Mouse (Mus musculus): ENCODE data around the gene Tnfrsf4. TPM values are rescaled to one million over a fixed set of nuclear protein-coding genes. Genes with fewer than 3 reads are reported as not detected.
A peak's percentile ranks its signal among the peaks of the same experiment; 100 is the strongest.

The Tnfrsf4 gene
- polyA plus RNA-seq, 1 experiment from 2014 or later: 0.34 TPM

DNA sequence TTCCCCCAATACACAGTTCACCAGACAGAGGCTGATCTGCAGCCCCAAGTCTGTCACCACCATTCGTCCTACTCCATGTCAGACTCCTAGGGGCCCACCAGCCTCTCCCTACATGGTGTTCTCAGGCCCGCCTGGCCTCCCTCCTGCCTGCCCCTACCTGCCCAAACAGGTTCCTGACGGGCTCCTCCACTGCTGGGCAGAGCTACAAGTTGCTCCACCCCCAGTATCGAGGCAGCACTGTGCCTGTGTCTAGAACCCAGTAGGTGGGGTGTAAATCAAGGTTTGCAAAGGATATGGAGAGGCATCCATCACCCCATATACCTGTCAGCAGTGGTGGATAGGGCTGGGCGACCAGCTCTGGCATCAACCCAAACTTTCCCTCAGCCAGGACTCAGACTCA lies 45.6 kb downstream of the Tnfrsf4 start, which contains the start of gene Ttll10:
TSS of gene Ttll10 (minus strand) at position 154 of the 400 bp plus-strand sequence.
- Histone ChIP-seq H3K4me1 (ENCODE audit: control insufficient read depth, insufficient read depth, low read length) (no peaks in the 10 kb centered on the region), H3K27me3 (ENCODE audit: control insufficient read depth, insufficient read depth, low read length) (no peaks in the 10 kb centered on the region), H3K4me3 (ENCODE audit: low read depth, low read length) (peak within 1 kb of the TSS; percentile 21), H3K4me2 (ENCODE audit: low read depth, low read length) (peak within 1 kb of the TSS; percentile 24), H3K9me3 (replicated peaks; ENCODE audit: control insufficient read depth, low read length) (no peaks in the 10 kb centered on the region), H3K27ac (replicated peaks; ENCODE audit: low read depth, low read length) (no peak within 1 kb of the TSS), H3K36me3 (replicated peaks; ENCODE audit: control insufficient read depth, insufficient read depth, low read depth, low read length) (no peaks in the 10 kb centered on the region), H3K9ac (replicated peaks; ENCODE audit: low read length) (no peak within 1 kb of the TSS)
- ATAC-seq (replicated peaks; ENCODE audit: insufficient number of reproducible peaks, low FRiP score, low TSS enrichment, low read depth) (peak; percentile 51; the same call in 1 of the 2 replicates), DNase-seq (ENCODE audit: low spot score) (peak; percentile 19)
- WGBS: 50% methylated on average over 5 of the region's 5 CpGs

DNA sequence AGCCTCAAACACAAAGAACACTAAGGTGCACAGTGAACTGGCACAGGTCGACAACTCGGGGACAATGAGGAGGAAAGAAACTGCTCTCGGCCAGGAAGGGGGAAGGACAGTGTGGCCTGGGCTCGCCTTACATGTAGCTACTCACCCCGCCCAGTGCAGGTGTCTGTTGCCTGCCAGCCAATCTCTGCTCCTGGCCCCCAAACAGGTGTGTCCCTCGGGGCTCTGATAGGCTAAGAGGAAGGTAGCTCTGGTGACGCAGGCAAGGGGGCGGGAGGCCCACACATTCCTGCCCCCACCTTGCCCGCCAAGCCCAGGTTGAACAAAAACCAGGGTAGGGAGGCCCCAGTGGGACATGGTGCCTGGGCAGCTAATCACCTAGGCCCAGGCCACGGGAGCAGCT lies 46.1 kb downstream of the Tnfrsf4 start:
- peak; percentile 59 for DNase-seq (ENCODE audit: low spot score)
- H3K27ac ChIP-seq (replicated peaks; ENCODE audit: low read depth, low read length): no peak overlapping the region
- no peaks in the 10 kb centered on the region for H3K36me3 ChIP-seq (replicated peaks; ENCODE audit: control insufficient read depth, insufficient read depth, low read depth, low read length)
- H3K4me3 ChIP-seq (ENCODE audit: low read depth, low read length): no peak overlapping the region
- WGBS: 28% methylated on average over 10 of the region's 10 CpGs
- peak; percentile 77 for ATAC-seq (replicated peaks; ENCODE audit: insufficient number of reproducible peaks, low FRiP score, low TSS enrichment, low read depth)
- no peak overlapping the region for H3K9ac ChIP-seq (replicated peaks; ENCODE audit: low read length)
- H3K9me3 ChIP-seq (replicated peaks; ENCODE audit: control insufficient read depth, low read length): no peaks in the 10 kb centered on the region
- H3K4me1 ChIP-seq (ENCODE audit: control insufficient read depth, insufficient read depth, low read length): no peaks in the 10 kb centered on the region
- no peak overlapping the region for H3K4me2 ChIP-seq (ENCODE audit: low read depth, low read length)
- no peaks in the 10 kb centered on the region for H3K27me3 ChIP-seq (ENCODE audit: control insufficient read depth, insufficient read depth, low read length)

DNA sequence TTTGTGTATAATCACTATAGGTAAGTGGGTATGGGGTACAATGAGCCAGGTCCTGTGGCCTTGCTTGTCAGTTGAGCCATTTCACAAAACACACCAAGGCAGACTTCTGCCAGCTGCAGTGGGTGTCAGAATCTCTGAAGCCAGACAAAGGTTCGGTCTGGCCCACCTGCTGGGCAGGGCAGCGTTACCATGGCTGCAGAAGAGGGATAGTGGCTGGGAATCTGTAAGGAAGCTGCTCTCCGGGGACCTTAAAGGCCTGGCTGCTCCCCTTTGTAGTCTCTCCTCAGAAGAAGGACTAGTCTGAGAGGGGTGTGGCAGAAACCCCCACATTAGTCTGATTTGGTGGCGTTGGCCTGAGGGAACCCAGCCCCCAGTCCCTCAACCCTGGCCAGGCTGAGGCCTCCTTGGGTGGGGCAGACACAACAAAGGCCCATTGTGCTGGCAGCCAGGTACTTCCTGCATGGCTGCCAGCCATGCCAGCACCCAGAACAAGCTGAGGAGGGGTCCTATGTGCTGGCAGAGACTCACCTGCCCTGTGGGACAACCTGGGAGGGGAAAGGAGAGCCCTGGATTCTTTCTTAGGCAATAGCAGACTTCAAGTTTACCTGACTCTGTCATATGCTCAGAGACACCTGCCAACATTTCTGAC lies 50.3 kb downstream of the Tnfrsf4 start:
- no peaks in the 10 kb centered on the region for H3K4me1 ChIP-seq (ENCODE audit: control insufficient read depth, insufficient read depth, low read length)
- H3K36me3 ChIP-seq (replicated peaks; ENCODE audit: control insufficient read depth, insufficient read depth, low read depth, low read length): no peaks in the 10 kb centered on the region
- no peaks in the 10 kb centered on the region for H3K27me3 ChIP-seq (ENCODE audit: control insufficient read depth, insufficient read depth, low read length)
- H3K9me3 ChIP-seq (replicated peaks; ENCODE audit: control insufficient read depth, low read length): no peaks in the 10 kb centered on the region
- no peak overlapping the region for H3K27ac ChIP-seq (replicated peaks; ENCODE audit: low read depth, low read length)
- WGBS: 8% methylated on average over 4 of the region's 4 CpGs
- no peak overlapping the region for H3K4me3 ChIP-seq (ENCODE audit: low read depth, low read length)
- H3K9ac ChIP-seq (replicated peaks; ENCODE audit: low read length): no peak overlapping the region
- DNase-seq (ENCODE audit: low spot score) (no peak), ATAC-seq (replicated peaks; ENCODE audit: insufficient number of reproducible peaks, low FRiP score, low TSS enrichment, low read depth) (no peak)
- H3K4me2 ChIP-seq (ENCODE audit: low read depth, low read length): no peak overlapping the region

DNA sequence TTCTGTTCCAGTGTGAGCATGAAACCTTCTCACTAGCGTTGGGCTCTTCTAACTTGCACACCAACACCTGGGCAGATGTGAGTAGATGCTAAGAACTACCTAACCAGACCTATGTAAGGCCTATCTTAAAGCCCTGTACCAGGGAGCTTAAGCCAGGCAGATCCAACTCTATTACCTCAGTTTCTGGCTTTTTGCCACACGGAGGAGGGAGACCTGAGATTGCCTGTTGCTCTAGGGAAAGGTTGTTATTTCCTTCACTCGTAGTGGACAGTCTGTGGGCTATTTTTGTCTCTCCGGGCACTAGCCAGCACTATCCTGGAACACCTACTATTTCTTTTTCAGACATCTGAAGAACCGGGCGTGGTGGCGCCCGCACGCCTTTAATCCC lies 50.9 kb downstream of the Tnfrsf4 start:
- no peaks in the 10 kb centered on the region for H3K4me1 ChIP-seq (ENCODE audit: control insufficient read depth, insufficient read depth, low read length)
- no peak overlapping the region for H3K4me3 ChIP-seq (ENCODE audit: low read depth, low read length)
- no peak overlapping the region for H3K27ac ChIP-seq (replicated peaks; ENCODE audit: low read depth, low read length)
- no peak for ATAC-seq (replicated peaks; ENCODE audit: insufficient number of reproducible peaks, low FRiP score, low TSS enrichment, low read depth)
- no peak overlapping the region for H3K9ac ChIP-seq (replicated peaks; ENCODE audit: low read length)
- no peaks in the 10 kb centered on the region for H3K36me3 ChIP-seq (replicated peaks; ENCODE audit: control insufficient read depth, insufficient read depth, low read depth, low read length)
- no peak overlapping the region for H3K4me2 ChIP-seq (ENCODE audit: low read depth, low read length)
- 84% methylated on average over 9 of the region's 9 CpGs for WGBS
- no peaks in the 10 kb centered on the region for H3K9me3 ChIP-seq (replicated peaks; ENCODE audit: control insufficient read depth, low read length)
- no peak for DNase-seq (ENCODE audit: low spot score)
- H3K27me3 ChIP-seq (ENCODE audit: control insufficient read depth, insufficient read depth, low read length): no peaks in the 10 kb centered on the region

DNA sequence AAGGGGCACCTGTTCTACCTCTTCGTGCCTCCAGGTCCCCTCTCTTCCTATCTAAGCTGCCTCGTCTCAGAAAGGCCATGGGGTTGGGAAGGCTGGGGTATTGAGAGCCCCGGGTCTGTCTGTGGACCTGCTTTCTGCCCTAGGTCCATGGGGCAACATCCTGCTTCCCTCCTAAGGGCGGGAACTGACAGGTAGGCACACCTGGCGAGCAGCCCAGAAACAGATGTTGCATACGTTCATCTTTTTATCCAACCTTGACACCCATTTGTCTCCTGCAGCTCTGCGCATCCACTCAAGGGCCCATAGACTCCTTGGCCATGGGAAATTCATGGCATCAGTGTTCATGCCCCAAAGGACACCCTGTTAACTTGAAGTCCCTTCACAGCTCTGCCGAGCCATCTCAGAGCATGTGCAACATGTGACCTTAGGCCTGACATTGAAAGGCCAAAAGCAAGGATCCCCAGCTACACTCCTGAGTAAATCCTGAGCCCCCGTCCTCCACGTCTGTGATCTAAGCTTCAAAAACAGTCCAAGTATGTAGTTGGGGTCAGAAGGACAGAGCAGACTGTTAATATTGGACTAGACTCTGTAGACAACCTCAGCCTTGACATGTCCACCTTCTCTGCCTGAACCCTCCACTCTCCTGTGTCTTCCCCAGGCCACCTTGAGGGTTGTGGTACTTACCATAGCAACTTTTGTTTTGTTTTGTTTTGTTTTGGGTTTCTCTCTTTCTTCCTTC lies 51.7 kb downstream of the Tnfrsf4 start:
- Histone ChIP-seq H3K9ac (replicated peaks; ENCODE audit: low read length) (no peak overlapping the region), H3K4me1 (ENCODE audit: control insufficient read depth, insufficient read depth, low read length) (no peaks in the 10 kb centered on the region; the same call in 1 of the 2 replicates), H3K27me3 (ENCODE audit: control insufficient read depth, insufficient read depth, low read length) (no peaks in the 10 kb centered on the region), H3K9me3 (replicated peaks; ENCODE audit: control insufficient read depth, low read length) (no peaks in the 10 kb centered on the region), H3K4me2 (ENCODE audit: low read depth, low read length) (no peak overlapping the region), H3K4me3 (ENCODE audit: low read depth, low read length) (no peak overlapping the region), H3K36me3 (replicated peaks; ENCODE audit: control insufficient read depth, insufficient read depth, low read depth, low read length) (no peaks in the 10 kb centered on the region), H3K27ac (replicated peaks; ENCODE audit: low read depth, low read length) (no peak overlapping the region)
- ATAC-seq (replicated peaks; ENCODE audit: insufficient number of reproducible peaks, low FRiP score, low TSS enrichment, low read depth): no peak
- 82% methylated on average over 10 of the region's 10 CpGs for WGBS
- no peak for DNase-seq (ENCODE audit: low spot score)

MicroRNAs encoded within 50 kb of the gene (microRNA counts, 519-probe panel; counts per million panel counts)
- 3,606 counts per million, percentile 53 among the panel's probes with 10 or more counts for microRNA mmu-miR-200a
- microRNA mmu-miR-200b: 4,564 counts per million, percentile 78 among the panel's probes with 10 or more counts
- microRNA mmu-miR-429: 5,253 counts per million, percentile 92 among the panel's probes with 10 or more counts

Small RNAs within 50 kb of the gene (microRNA-seq; reads per million reads assigned to microRNA genes)
- gene Mir200a (ENCODE audit: borderline number of aligned reads) (562 reads per million, percentile 65 among the genes with 10 or more reads in this experiment), gene Mir200b (ENCODE audit: borderline number of aligned reads) (2,829 reads per million, percentile 82 among the genes with 10 or more reads in this experiment), gene Mir429 (ENCODE audit: borderline number of aligned reads) (8,637 reads per million, percentile 91 among the genes with 10 or more reads in this experiment)

Other genes starting within 250 kb of the Tnfrsf4 start
- 4.7 and 5.9 TPM in 2 replicates for gene Vwa1, start 239.1 kb upstream of the Tnfrsf4 start, polyA plus RNA-seq (2014; fragmentation: Nextera tagmentation; extraction: Ambion mirVana)
- 0.18 and 0.26 TPM in 2 replicates for gene Tmem88b, start 228.0 kb upstream of the Tnfrsf4 start, polyA plus RNA-seq (2014; fragmentation: Nextera tagmentation; extraction: Ambion mirVana)
- gene Ankrd65, start 223.4 kb upstream of the Tnfrsf4 start, polyA plus RNA-seq (2014; fragmentation: Nextera tagmentation; extraction: Ambion mirVana): not detected in 2 replicates
- gene Mrpl20, start 211.0 kb upstream of the Tnfrsf4 start, polyA plus RNA-seq (2014; fragmentation: Nextera tagmentation; extraction: Ambion mirVana): 250 and 256 TPM in 2 replicates
- gene Ccnl2, start 201.4 kb upstream of the Tnfrsf4 start, polyA plus RNA-seq (2014; fragmentation: Nextera tagmentation; extraction: Ambion mirVana): 170 and 173 TPM in 2 replicates
- 121 and 123 TPM in 2 replicates for gene Aurkaip1, start 182.6 kb upstream of the Tnfrsf4 start, polyA plus RNA-seq (2014; fragmentation: Nextera tagmentation; extraction: Ambion mirVana)
- gene Mxra8, start 174.2 kb upstream of the Tnfrsf4 start, polyA plus RNA-seq (2014; fragmentation: Nextera tagmentation; extraction: Ambion mirVana): 34.4 and 38.2 TPM in 2 replicates
- 6.8 and 7.7 TPM in 2 replicates for gene Dvl1, start 166.4 kb upstream of the Tnfrsf4 start, polyA plus RNA-seq (2014; fragmentation: Nextera tagmentation; extraction: Ambion mirVana)
- 0.15 and 0.27 TPM in 2 replicates for gene Tas1r3, start 150.5 kb upstream of the Tnfrsf4 start, polyA plus RNA-seq (2014; fragmentation: Nextera tagmentation; extraction: Ambion mirVana)
- gene Cptp, start 144.4 kb upstream of the Tnfrsf4 start, polyA plus RNA-seq (2014; fragmentation: Nextera tagmentation; extraction: Ambion mirVana): 18.3 and 21.1 TPM in 2 replicates
- 92.8 and 93.0 TPM in 2 replicates for gene Ints11, start 144.3 kb upstream of the Tnfrsf4 start, polyA plus RNA-seq (2014; fragmentation: Nextera tagmentation; extraction: Ambion mirVana)
- gene Pusl1, start 122.1 kb upstream of the Tnfrsf4 start, polyA plus RNA-seq (2014; fragmentation: Nextera tagmentation; extraction: Ambion mirVana): 35.6 and 39.3 TPM in 2 replicates
- 18.6 and 21.2 TPM in 2 replicates for gene Acap3, start 122.0 kb upstream of the Tnfrsf4 start, polyA plus RNA-seq (2014; fragmentation: Nextera tagmentation; extraction: Ambion mirVana)
- gene Ube2j2, start 70.0 kb upstream of the Tnfrsf4 start, polyA plus RNA-seq (2014; fragmentation: Nextera tagmentation; extraction: Ambion mirVana): 158 and 161 TPM in 2 replicates
- gene C1qtnf12, start 51.5 kb upstream of the Tnfrsf4 start, polyA plus RNA-seq (2014; fragmentation: Nextera tagmentation; extraction: Ambion mirVana): 21.2 and 26.8 TPM in 2 replicates
- 17.8 and 18.9 TPM in 2 replicates for gene B3galt6, start 21.2 kb upstream of the Tnfrsf4 start, polyA plus RNA-seq (2014; fragmentation: Nextera tagmentation; extraction: Ambion mirVana)
- 137 and 150 TPM in 2 replicates for gene Sdf4, start 21.0 kb upstream of the Tnfrsf4 start, polyA plus RNA-seq (2014; fragmentation: Nextera tagmentation; extraction: Ambion mirVana)
- gene Tnfrsf18, start 12.3 kb downstream of the Tnfrsf4 start, polyA plus RNA-seq (2014; fragmentation: Nextera tagmentation; extraction: Ambion mirVana): 0.38 and 0.55 TPM in 2 replicates
- gene Ttll10, start 45.6 kb downstream of the Tnfrsf4 start, polyA plus RNA-seq (2014; fragmentation: Nextera tagmentation; extraction: Ambion mirVana): 0.38 and 0.78 TPM in 2 replicates
- gene 9430015G10Rik, start 96.1 kb downstream of the Tnfrsf4 start, polyA plus RNA-seq (2014; fragmentation: Nextera tagmentation; extraction: Ambion mirVana): 47.4 and 48.7 TPM in 2 replicates
- 0.38 and 0.43 TPM in 2 replicates for gene Rnf223, start 116.7 kb downstream of the Tnfrsf4 start, polyA plus RNA-seq (2014; fragmentation: Nextera tagmentation; extraction: Ambion mirVana)
- 39.4 and 47.6 TPM in 2 replicates for gene Agrn, start 183.6 kb downstream of the Tnfrsf4 start, polyA plus RNA-seq (2014; fragmentation: Nextera tagmentation; extraction: Ambion mirVana)
- gene Isg15, start 187.0 kb downstream of the Tnfrsf4 start, polyA plus RNA-seq (2014; fragmentation: Nextera tagmentation; extraction: Ambion mirVana): 0.29 and 0.49 TPM in 2 replicates
- 0.55 and 0.56 TPM in 2 replicates for gene AW011738, start 189.5 kb downstream of the Tnfrsf4 start, polyA plus RNA-seq (2014; fragmentation: Nextera tagmentation; extraction: Ambion mirVana)
- gene Perm1, start 202.0 kb downstream of the Tnfrsf4 start, polyA plus RNA-seq (2014; fragmentation: Nextera tagmentation; extraction: Ambion mirVana): 0.36 and 0.60 TPM in 2 replicates
- 15.3 and 15.7 TPM in 2 replicates for gene Plekhn1, start 221.0 kb downstream of the Tnfrsf4 start, polyA plus RNA-seq (2014; fragmentation: Nextera tagmentation; extraction: Ambion mirVana)
- 76.9 and 80.6 TPM in 2 replicates for gene Noc2l, start 222.2 kb downstream of the Tnfrsf4 start, polyA plus RNA-seq (2014; fragmentation: Nextera tagmentation; extraction: Ambion mirVana)
- gene Samd11, start 241.8 kb downstream of the Tnfrsf4 start, polyA plus RNA-seq (2014; fragmentation: Nextera tagmentation; extraction: Ambion mirVana): 0.70 and 1.4 TPM in 2 replicates

Measured in embryonic facial prominence, embryonic 11.5 days (tissue).